Mouse (Mus musculus) adrenal gland, adult (tissue): Measurements from ENCODE around the gene Hist1h2ak.

Experiments used
- DNase-seq, 2 experiments: peaks; one replicate each; pipeline ENCODE4 v3.0.0; 2022 to 2023; ENCODE audit warnings: low spot score in 1 of 2; ENCODE audit not compliant: inconsistent age in 2 of 2

Gene Hist1h2ak

DNA sequence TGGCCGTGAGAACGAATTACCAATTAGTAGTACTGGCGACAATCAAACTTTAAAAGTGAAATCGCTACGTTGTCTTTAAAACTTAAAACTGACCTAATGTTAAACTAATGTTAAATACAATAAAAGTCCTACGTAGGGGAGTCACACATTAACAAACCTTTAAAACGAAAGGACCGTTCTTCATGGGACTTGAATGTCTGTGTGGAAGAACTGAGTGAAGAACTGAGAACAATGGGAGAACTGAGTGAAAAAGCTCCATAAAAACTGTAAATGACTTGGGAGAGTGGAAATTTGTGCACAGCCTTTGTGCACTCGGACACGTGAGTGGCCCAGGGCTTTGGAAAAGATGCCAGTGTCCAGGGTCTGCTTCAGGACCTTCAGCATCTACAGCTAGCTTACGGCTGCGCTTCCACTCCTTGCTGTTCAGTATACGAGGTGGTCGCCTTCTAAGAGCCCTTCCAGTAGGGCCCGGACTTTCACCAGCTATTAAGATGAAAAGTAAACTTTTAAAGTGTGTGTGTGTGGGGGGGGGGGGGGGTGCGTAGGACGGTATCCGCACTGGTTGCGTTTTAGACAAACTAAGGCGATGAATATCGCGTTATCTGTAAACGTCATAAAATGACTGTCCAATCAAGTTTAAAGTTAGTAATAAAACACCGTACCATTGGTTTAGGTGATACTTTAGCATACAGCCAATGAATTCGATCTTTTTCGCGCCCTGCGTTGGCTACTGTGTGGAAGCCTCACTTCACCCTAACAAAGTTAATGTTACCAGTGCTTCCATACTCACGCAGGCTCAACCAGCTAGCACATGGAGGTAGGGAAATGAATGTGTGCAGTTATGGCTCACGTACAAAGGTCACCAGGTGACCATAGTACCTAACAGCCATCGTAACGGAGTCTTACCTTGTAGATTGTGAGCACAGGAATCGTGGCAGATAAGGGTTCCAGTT, 25.5 kb upstream of the Hist1h2ak start:
- DNase-seq: peak; percentile 67 to 91

DNA sequence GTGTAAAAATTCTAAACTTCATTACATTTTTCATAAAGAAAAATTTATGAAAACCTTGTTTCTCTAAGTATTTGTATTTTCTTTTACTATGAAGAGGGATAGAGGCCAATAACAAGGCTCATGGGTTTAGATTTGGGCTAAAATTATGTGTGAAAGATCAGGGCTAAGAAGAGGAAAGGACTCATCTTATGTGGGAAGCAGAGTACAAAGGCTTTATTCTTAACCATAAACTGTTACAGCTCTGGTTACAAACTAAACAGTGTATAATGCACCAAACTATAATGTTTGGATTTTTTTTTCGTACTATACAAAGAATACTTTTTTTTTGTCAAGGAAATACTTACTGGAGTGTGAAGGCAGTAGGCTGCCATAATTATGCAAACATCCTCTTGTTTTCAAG, 2.1 kb upstream of the Hist1h2ak start:
- no peak for DNase-seq

DNA sequence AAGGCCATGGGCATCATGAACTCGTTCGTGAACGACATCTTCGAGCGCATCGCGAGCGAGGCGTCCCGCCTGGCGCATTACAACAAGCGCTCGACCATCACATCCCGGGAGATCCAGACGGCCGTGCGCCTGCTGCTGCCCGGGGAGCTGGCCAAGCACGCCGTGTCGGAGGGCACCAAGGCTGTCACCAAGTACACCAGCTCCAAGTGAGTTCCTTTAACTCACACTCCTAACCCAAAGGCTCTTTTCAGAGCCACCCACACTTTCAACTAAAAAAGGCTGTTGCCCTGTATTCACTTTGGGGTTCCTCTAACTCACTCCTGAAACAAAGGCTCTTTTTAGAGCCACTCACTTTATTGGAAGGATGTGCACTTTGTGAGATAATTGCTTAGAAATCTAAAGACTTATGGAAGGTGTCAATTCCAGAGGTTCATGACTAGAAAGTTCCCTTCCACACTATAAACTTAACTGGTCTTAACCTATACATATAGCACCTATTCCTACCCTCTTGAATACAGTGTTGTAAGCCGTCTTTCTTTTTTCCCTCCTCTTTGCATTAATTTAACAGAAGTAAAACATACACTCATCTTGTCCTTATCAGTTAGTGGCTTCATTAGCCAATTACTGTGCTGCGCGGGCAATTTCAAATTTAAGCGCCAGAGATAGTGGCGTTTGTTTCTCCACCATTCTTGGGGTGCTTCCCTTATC, 821 bp upstream of the Hist1h2ak start:
- peak in 1 of 2 experiments; percentile 64 for DNase-seq

DNA sequence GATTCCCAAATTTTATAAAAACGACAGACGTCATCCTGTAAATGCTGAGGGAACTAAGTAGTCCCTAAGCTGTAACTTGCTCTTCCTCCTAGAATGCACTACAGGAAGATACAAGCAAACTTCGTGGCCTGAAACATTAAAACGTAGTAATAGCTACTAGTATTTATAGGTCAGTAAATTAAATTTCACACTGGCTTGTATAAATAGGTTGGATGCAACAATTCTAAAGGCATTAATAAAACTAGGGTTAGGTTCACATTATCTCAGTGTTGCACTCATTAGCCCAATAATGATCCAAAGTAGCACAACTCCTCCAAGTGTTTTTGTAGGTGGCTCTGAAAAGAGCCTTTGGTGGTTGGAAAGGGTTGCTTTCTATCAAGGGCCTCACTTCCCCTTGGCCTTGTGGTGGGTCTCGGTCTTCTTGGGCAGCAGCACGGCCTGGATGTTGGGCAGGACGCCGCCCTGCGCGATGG, 540 bp downstream of the Hist1h2ak start:
- DNase-seq: no peak

DNA sequence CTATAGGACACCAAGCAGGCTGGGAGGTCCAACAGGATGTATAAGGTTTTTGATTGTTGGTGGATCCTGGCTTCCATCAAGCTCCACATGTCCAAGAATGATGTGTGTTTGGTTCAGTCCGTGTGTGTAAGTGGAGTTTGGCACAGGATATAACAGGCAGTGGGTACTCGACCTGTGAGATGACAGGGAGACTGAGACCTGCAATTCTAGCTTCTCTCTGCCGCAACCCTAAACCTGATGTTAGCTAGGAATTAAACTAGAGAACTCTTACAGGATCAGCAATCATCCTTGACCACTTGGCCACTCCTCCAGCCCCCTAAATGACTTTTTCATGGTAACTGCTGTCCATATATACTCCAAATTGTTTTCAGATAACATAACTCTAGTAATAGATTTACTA, 1.3 kb downstream of the Hist1h2ak start:
- no peak for DNase-seq

DNA sequence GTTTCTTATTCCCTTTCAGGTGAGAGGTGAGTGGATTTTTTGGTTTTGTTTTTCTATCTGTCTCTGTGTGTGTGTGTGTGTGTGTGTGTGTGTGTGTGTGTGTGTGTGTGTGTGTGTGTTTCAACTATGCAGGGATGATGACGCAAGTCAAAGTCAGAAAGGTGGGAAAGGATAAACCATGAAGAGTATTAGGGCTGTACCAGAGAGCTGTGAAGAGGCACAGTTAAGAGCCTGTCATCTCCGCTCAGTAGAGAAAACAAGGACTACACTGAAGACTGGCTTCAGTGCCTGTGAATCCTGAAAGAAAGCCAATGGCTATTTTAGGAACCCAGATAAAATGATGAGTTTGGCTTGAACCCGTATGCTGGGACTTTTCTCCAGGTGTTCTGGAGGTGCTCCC, 1.8 kb downstream of the Hist1h2ak start:
- DNase-seq: no peak

DNA sequence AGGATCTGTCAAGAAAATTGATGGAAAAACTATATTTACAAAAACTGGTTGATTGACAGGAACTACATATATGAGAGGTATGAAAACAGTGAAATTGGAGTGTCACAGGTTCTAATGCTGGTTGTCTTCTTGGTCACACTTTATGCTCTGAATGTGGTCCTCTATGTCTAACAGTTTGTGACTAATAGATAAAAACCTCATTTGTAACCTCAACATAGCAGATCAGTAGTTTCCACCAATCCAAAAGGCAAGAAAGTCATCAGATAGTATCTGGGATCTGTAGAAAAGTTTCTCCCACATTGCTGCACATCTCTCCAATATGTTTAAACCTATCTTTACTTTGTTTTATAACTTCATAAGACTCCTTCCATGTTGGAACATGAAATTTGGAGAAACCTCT, 2.2 kb downstream of the Hist1h2ak start:
- no peak for DNase-seq

DNA sequence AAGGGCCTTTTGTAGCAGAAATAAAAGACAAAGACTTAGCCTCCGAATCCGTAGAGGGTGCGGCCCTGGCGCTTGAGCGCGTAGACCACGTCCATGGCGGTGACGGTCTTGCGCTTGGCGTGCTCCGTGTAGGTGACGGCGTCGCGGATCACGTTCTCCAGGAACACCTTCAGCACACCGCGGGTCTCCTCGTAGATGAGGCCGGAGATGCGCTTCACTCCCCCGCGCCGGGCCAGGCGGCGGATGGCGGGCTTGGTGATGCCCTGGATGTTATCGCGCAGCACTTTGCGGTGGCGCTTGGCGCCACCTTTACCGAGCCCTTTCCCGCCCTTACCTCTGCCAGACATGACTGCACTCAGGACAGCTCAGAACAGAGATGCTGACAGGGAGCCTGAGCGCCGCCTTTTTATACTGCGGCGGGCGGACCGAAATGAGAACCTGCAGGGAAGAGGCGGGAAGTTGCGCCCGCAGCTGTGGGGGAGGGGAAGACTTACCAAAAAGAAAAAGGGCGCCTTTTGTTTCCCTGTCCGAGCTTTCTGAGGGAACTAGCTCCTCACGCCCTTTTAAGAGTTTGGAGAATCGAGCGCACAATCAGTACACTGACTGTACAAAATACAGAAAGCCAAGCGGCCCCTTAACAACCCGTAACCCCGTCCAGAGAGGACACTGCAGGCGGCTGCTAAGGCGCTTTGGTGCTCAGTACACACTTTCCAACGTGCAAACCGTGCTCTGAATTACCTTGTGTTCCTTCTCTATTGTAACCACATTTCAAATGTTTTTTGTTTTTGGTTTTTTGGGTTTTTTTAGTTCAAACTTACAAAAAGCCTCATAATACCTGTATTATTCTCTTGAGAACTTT, 3.2 kb downstream of the Hist1h2ak start, which contains the start of gene Hist1h4k:
Hist1h4k (minus strand) TSS at position 347 of the 859 bp plus-strand sequence.
- peak; percentile 88 to 94 for DNase-seq

DNA sequence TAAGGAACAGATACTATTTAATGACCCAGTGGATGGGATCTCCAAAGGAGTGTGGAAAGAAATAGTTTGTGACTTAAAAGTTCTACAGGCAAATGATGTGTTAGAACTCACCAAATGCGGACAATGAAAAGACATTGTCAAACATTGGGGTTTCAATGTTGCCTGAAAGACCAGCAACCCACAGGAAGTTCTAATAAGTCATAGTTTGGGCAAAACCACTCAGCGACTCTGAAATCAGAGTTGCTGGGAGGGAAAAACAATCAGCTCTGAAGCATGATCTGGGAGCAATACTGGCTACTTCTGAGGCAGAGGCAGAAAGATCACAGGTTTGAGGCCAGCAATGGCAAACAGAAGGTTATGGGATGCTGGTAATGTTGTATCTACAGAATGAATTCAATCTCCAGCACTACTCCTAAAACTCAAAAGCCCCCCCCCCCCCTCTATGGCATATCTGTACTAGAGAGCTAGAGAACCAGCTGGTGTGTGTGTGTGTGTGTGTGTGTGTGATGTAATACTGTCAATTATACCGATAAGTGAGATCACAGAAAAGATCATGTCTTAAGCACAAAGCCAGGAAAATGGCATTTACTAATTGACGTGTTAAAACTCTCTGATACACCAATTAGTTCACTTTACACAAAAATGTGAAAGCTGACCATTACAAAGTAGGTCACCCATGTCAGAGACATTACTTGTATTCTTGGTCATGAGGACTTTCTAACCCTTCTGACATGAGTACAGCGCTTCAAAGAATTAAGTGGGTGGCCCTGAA, 4.1 kb downstream of the Hist1h2ak start:
- DNase-seq: peak in 1 of 2 experiments; percentile 22

DNA sequence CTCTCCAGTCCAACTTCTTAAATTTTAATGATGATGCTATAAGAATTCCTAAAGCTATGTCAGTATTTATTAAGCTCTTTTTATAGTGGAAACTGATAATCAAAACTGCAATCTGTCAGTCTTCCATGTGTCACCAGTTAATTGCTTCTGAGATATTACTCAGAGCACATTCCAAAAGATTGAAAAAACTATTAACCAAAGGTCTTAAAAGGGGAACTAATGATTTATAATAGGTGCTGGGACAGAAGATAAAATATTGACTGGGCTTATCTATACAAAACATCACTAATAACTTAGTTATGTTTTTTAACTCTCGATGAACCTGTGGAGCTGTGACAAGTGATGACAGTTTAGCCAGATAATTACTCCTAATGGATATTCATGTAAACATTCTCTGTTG, 8.6 kb downstream of the Hist1h2ak start:
- no peak for DNase-seq

DNA sequence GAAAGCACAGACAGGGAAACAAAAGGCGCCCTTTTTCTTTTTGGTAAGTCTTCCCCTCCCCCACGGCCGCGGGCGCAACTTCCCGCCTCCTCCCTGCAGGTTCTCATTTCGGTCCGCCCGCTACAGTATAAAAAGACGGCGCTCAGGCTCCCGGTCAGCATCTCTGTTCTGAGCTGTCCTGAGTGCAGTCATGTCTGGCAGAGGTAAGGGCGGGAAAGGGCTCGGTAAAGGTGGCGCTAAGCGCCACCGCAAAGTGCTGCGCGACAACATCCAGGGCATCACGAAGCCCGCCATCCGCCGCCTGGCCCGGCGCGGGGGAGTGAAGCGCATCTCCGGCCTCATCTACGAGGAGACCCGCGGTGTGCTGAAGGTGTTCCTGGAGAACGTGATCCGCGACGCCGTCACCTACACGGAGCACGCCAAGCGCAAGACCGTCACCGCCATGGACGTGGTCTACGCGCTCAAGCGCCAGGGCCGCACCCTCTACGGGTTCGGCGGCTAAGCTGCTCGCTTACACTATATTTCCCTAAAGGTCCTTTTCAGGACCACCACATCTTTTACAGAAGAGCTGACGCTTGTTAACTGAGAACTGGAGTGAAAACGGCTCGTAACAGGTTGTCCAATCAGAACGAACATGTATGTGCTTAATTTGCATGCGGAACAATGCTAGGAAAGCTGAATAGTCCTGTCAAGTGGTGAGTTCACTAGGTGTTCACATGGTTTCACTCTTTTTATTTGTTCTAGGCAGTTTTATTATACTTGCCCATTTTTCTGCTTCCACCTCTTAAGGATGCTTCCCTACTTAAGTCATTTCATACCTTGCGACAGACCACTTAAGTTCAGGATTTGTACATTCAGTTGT, 18.5 kb downstream of the Hist1h2ak start, which contains the start of gene Hist1h4j:
Hist1h4j (plus strand) TSS at position 159 of the 862 bp plus-strand sequence.
- peak; percentile 72 to 74 for DNase-seq

DNA sequence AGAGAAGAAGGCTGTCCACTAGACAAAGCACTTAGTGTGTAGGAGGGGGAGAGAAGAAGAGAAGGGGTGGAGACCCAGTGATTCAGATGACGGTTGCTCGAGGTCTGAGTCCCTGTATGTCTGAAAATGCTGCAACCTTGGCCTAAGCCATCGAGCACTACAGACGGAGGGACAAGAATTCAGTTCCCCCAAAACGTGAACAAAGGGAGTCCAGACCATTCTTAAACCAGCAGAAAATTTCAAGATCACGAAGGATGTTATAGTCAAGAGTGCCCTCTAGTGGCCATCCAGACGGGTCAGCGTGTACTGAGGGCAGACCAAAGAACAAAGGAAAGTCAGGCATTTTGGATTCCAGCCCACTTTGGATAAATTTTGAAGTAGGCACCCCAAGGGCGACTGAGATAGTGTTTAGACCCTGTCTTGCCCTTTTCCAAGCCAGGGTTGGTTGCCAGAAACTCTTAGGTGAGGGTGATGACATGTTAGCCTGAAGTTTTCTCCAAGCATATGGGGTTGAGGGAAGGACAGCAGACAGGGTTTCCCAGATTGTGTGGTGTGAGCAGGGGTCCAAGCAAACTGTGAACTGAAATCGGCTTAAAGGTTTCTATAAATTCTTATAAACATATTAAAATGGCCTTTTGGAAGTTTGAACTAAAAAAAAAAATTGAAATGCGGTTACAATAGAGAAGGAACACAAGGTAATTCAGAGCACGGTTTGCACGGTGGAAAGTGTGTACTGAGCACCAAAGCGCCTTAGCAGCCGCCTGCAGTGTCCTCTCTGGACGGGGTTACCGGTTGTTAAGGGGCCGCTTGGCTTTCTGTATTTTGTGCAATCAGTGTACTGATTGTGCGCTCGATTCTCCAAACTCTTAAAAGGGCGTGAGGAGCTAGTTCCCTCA, 19.4 kb downstream of the Hist1h2ak start:
- DNase-seq: peak; percentile 75 to 95

DNA sequence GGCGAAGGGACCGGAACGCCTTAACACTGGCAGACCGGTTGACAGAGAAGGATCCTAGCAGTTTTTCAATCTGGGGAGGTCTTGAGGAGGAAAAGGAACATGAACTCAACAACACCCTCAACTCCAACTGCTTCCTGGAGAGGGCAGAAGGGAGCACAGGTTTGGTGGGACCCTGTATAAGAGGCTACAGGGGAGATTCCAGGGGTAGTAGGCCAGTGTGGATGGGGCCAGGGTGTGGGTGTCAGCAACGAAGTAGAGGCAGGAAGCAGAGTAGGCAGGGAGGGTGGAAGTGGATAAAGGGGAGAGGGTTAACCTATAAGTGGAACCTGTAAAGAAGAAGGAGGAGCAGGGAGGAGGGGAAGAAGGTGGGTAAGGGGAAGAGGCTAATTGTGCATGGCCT, 20.2 kb downstream of the Hist1h2ak start:
- peak in 1 of 2 experiments; percentile 20 for DNase-seq

DNA sequence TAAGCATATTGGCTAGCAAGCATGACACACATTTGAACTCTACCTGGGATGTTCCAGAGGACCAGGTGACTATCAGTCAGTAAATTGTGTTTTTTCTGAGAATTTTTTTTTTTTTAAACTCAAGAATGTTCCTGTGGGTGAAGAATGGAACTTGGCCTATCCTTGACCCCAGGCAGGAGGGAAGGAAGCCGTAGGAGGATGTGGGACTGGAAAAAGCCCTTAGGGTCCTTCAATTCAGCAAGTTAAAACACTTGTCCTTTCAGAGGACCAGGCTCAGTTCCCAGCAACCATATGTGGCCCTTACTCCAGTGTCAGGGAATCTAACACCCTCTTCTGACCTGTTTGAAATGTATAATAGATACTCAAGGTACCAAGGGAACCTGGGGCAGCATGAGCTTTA, 24.1 kb downstream of the Hist1h2ak start:
- DNase-seq: no peak

DNA sequence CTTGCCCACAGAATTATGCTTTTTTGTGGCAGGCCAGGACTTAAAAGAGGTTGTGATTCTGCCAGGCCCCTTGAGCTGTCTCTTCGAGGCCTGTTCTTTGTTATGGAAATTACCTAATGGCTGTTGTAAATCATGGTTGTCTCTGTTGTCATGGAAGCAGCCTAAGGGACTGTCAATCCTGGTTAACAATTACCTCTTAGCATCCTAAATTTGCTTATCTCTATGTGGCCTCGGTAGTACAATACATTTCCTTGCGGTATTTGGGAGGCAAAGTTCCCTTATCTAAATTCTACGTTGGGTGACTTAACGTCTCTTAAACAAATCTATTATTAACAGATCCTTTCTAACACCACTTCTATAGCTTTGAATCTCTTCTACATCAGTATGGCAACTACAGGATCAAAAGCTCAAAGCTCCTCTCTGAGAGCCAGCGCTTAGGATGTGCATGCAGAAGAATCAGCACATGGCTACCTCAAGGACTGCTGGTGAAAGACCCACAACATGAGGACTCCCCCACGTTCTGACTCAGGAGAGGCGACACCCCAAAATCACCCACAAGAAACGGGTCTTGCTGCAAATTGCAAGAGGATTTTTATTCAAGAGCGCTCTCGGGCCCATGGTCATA, 25.6 kb downstream of the Hist1h2ak start:
- no peak for DNase-seq

DNA sequence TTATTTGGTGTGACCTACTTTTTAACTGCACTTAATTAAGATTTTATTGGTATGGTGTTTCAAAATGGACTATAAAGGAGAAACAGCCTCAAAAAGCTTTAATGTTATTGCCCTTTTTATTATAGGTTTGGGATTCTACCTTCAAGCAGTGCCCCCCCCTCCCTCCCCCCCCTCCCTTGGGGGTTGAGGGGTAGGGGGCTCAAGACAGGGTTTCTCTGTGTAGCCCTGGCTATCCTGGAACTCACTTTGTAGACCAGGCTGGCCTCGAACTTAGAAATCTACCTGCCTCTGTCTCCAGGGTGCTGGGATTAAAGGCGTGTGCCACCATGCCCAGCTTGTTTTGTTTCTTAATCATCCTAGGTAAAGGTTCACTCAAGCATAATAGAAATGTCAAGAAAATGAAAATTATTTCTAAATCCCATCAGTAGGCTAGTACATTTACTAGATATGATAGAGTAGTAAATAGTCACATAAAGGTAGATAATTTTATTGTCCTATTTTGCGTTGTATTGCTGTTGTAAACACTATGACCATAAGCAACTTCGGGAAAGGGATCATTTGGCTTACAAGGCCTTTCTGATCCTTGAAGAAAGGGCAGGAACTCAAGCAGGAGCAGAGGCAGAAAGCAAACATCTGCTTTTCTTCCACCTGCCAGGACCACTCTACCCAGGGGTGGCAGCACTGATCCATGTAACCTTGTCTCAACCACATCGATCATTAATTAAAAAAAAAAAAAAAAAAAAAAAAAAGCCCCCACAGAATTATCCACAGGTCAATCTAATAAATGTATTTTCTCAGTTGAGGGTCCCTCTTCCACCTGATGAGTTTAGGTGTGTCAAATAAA, 30.4 kb downstream of the Hist1h2ak start:
- no peak for DNase-seq
